Mouse (Mus musculus): ENCODE results near the gene Hoxc11.

DNA sequence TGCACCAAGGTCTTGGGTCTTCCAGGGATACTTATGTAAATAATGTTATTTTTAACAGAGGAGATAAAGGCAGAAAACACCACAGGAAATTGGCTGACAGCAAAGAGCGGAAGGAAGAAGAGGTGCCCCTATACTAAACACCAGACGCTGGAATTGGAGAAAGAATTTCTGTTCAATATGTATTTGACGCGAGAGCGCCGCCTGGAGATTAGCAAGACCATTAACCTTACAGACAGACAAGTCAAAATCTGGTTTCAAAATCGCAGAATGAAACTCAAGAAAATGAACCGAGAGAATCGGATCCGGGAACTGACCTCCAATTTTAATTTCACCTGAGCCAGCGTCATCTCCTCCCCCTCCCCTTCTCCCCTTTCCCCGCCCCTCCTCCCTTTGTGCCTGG, 16.5 kb downstream of the Hoxc11 start:
- no peak for TF ChIP-seq ZMIZ1 (IDR thresholded peaks at IDR 0.05; ENCODE audit: low read depth, low read length)
- TF ChIP-seq NRF1 (IDR thresholded peaks at IDR 0.05; ENCODE audit: insufficient read depth, low read depth, low read length, poor library complexity, severe bottlenecking): no peak
- no peak for TF ChIP-seq POLR2A (IDR thresholded peaks at IDR 0.05; ENCODE audit: control insufficient read depth in 1 of 2, insufficient read depth in 1 of 2, low read depth in 1 of 2, low read length in 2 of 2, poor library complexity in 1 of 2)
- TF ChIP-seq MAZ (IDR thresholded peaks at IDR 0.05; ENCODE audit: low read depth, low read length): no peak
- TF ChIP-seq MXI1 (IDR thresholded peaks at IDR 0.05; ENCODE audit: low read depth, low read length): no peak
- TF ChIP-seq TAL1 (IDR thresholded peaks at IDR 0.05; ENCODE audit: low read length): no peak
